Mouse (Mus musculus) adrenal gland, adult 8-10 months (tissue): ENCODE data around the gene Chil1. TPM values are rescaled to one million over a fixed set of nuclear protein-coding genes. Genes with fewer than 3 reads are reported as not detected.

Experiments used
- DNase-seq: peaks from one replicate; pipeline ENCODE4 v3.0.0; 2022
- total RNA-seq, 4 experiments: library from RNA; stranded (reverse); gene quantifications; 2 replicates each; pipeline ENCODE4 v1.2.4; 2022

Chil1 gene
- total RNA-seq, 4 experiments from 2014 or later: 0.74 to 1.6 (median 1.3) TPM

GRCm38 (mm10) chr1:134231270-134231669, 49.3 kb downstream of the Chil1 start:
- DNase-seq: peak; percentile 17

DNA sequence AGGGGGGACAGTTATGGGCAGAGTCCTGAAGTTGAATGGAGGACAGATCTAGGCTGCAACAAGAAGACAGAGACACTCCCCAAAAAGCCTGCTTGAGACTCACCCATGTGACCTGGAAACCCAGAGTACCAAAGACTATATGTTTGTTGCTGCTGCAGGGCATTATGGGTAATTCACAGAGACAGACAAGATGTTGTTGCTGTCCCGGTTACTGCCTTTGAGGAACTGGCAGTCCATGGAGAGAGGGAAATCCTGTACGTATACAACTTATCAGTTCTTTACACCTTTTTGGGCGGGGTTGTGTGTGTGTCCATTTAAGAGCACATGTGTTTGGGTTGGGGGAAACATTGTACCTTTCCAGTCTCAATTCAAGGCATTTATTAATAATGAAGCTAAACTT, 49.7 kb downstream of the Chil1 start:
- peak; percentile 3 for DNase-seq

DNA sequence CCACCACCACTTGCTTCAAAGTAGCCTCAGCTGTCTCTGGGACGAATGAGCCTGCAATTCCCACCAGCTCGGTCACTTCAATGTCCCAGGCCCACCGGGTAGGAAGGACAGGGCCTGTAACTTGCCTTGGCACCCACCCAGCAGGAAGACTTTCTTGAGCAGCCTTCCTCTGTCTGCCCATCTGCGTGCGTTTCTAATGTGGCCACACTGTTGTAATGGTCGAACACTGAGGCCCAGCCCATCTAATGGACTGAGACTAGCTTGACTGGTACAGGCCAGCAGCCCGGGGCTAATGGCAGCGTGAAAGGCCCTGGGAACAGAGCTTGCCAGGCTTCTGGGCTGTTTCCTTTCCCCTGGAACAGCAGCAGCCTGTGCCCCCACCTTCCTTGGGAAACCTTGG, 50.4 kb downstream of the Chil1 start:
- DNase-seq: peak; percentile 38

- peak; percentile 76 for DNase-seq
These were observed 51.0 kb downstream of the Chil1 start for GRCm38 (mm10) chr1:134232778-134233531.

DNA sequence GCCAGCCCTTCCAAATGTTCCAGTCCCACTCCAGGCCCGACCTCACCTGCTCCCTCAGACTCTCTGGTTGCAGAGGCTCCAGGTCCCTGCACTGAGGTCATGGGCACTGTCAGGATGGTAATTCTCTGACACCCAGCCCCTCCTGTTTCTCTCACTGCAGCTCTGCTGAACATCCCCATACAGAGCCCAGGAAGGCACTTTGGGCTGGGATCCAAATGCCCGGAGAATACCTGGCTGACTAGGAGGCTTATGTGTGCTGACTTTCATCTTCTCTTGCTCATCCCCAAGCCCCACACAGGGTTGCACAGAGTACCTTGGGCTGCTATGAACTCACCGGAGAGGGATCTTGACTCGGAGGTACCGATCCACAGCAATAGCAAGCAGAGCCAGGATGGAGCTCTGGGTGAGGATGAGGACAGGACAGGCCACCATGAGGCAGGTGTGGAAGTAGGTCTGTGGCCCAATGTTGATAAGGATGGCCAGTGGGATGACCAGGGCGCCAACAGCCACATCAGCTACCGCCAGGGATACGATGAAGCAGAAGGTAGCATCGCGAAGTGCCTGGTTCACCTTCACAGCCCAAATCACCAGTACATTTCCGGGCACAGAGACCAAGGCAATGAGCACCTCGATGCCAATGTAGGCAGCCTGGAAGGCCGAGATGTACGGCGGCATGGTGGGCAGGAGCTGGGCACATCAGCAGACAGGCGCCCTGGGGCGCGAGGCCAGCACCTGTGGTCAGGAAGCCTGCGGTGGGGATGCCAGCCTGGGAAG, 51.9 kb downstream of the Chil1 start:
- DNase-seq: peak; percentile 24

- peak; percentile 76 for DNase-seq
These were observed 52.7 kb downstream of the Chil1 start for GRCm38 (mm10) chr1:134234455-134235390.

DNA sequence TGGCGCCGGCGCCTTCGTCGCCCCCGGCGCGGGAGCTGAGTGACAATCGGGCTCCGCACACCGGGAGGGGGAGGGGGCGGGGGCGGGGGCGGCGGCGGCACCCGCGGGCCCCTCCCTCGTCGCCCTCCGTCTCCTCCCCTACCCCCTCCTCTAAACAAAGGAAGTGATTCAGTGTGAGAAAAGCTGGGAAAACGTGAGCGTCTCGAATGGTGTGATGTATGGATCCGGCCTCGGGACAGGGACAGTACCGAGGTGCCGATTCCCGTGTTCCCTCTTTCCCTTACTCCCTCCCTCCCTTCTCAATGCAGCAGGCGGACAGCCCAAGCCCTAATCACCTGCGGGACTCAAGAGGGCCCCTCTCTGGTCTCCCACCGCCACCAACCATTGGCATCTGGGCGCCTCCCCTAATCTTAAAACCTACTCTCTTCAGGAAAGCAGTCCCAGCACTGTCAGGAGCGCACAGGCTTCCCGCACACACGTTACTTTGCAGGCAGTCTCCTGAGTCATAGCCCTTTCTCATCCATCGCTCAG, 53.5 kb downstream of the Chil1 start, which contains the start of gene Adora1:
Gene Adora1, minus strand, starts transcription at position 41 of the 531 bp plus-strand sequence.
- no peak for DNase-seq

DNA sequence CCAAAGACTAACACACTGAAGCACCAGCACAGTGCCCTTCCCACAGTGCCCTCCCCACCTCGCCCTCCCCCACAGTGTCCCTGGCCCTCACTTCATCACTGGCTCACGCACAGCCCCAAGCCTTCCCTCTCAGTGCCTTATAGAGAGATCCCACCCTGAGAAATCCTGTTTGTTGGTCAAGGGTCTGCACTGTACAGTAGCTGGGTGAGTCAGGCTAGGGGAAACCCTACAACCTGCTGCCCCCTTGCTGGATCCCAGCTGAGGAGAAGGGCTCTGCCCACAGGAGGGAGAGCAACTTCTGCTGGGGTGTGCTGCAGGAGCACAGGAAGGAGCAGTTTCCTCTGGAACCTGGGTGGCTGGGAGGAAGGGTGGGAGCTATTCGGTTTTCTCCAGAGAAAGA, 54.2 kb downstream of the Chil1 start:
- no peak for DNase-seq

- no peak for DNase-seq
These were observed 55.5 kb downstream of the Chil1 start for GRCm38 (mm10) chr1:134237438-134237837.

Other genes starting within 250 kb of the Chil1 start
- gene Fmod, start 144.9 kb upstream of the Chil1 start, total RNA-seq: 10 to 100 TPM in 1 of 4 experiments, 1 to 10 TPM in 3; 6.9 to 10.7 (median 7.7) TPM
- 10 to 100 TPM; 28.1 to 56.5 (median 50.6) TPM for gene Btg2, start 103.1 kb upstream of the Chil1 start, total RNA-seq
- under 1 TPM in 1 of 4 experiments, not detected in 3; 0.28 TPM for gene Chit1, start 70.9 kb upstream of the Chil1 start, total RNA-seq
- gene Mybph, start 11.3 kb downstream of the Chil1 start, total RNA-seq: under 1 TPM in 2 of 4 experiments, not detected in 2; 0.17 to 0.24 TPM
- gene Adora1, start 53.3 kb downstream of the Chil1 start, total RNA-seq: 100 to 1,000 TPM; 162 to 296 (median 242) TPM
- not detected for gene Myog, start 107.8 kb downstream of the Chil1 start, total RNA-seq
- gene Ppfia4, start 150.8 kb downstream of the Chil1 start, total RNA-seq: 1 to 10 TPM; 1.6 to 2.6 (median 2.0) TPM
- gene Tmem183a, start 179.8 kb downstream of the Chil1 start, total RNA-seq: 10 to 100 TPM; 39.2 to 61.6 (median 49.4) TPM
- gene 4933406M09Rik, start 203.8 kb downstream of the Chil1 start, total RNA-seq: not detected
- gene Cyb5r1, start 223.4 kb downstream of the Chil1 start, total RNA-seq: 10 to 100 TPM; 34.8 to 55.8 (median 42.2) TPM
- gene Adipor1, start 233.2 kb downstream of the Chil1 start, total RNA-seq: 100 to 1,000 TPM; 123 to 151 (median 129) TPM